Mouse (Mus musculus): ENCODE measurements around the gene Zfp668. TPM values are rescaled to one million over a fixed set of nuclear protein-coding genes. Genes with fewer than 3 reads are reported as not detected.

The Zfp668 gene
- 11.5 and 11.9 TPM in 2 replicates for polyA plus RNA-seq (2015; fragmentation: Nextera tagmentation; extraction: Ambion mirVana)

- Histone ChIP-seq H3K9ac (ENCODE audit: low read length) (peak within 1 kb of the TSS; percentile 95), H3K4me2 (ENCODE audit: low read depth, low read length) (peak within 1 kb of the TSS; percentile 85), H3K27me3 (ENCODE audit: control insufficient read depth, insufficient read depth, low read length) (no peaks in the 10 kb centered on the region), H3K27ac (ENCODE audit: low read length) (peak within 1 kb of the TSS; percentile 98), H3K4me3 (replicated peaks; ENCODE audit: low read length) (peak within 1 kb of the TSS; percentile 96), H3K4me1 (ENCODE audit: control insufficient read depth, insufficient read depth, low read length) (peaks cover 17% of the 10 kb centered on the region), H3K36me3 (ENCODE audit: control insufficient read depth, insufficient read depth, low read length) (peaks cover 32% of the 10 kb centered on the region), H3K9me3 (replicated peaks; ENCODE audit: control insufficient read depth, low read length) (no peaks in the 10 kb centered on the region)
- under 1% methylated on average over 60 of the region's 60 CpGs for WGBS
- peak; percentile 70 for ATAC-seq (ENCODE audit: insufficient read depth, low FRiP score)
Observed at GRCm38 (mm10) chr7:127876467-127877348, at the start of gene Zfp668. Gene Zfp668 (minus strand): TSS chr7:127876828.

GRCm38 (mm10) chr7:127926066-127926465, 49.4 kb upstream of the Zfp668 start:
- peaks cover 6% of the 10 kb centered on the region for H3K36me3 ChIP-seq (ENCODE audit: control insufficient read depth, insufficient read depth, low read length)
- ATAC-seq (ENCODE audit: insufficient read depth, low FRiP score), result no peak
- peak overlapping the region; percentile 95 for H3K27ac ChIP-seq (ENCODE audit: low read length)
- peak overlapping the region; percentile 43; the same call in 1 of the 2 replicates for H3K4me2 ChIP-seq (ENCODE audit: low read depth, low read length)
- H3K4me3 ChIP-seq (replicated peaks; ENCODE audit: low read length), result no peak overlapping the region
- H3K4me1 ChIP-seq (ENCODE audit: control insufficient read depth, insufficient read depth, low read length), result peaks cover 6% of the 10 kb centered on the region
- peak overlapping the region; percentile 58 for H3K9ac ChIP-seq (ENCODE audit: low read length)
- no peaks in the 10 kb centered on the region for H3K9me3 ChIP-seq (replicated peaks; ENCODE audit: control insufficient read depth, low read length)
- no peaks in the 10 kb centered on the region for H3K27me3 ChIP-seq (ENCODE audit: control insufficient read depth, insufficient read depth, low read length)
- 71% methylated on average over 8 of the region's 8 CpGs for WGBS

GRCm38 (mm10) chr7:127925252-127925651, 48.6 kb upstream of the Zfp668 start:
- Histone ChIP-seq H3K4me1 (ENCODE audit: control insufficient read depth, insufficient read depth, low read length) (peaks cover 5% of the 10 kb centered on the region), H3K4me2 (ENCODE audit: low read depth, low read length) (peak overlapping the region; percentile 43; the same call in 1 of the 2 replicates)
- WGBS, result 51% methylated on average over 5 of the region's 5 CpGs

GRCm38 (mm10) chr7:127923714-127924113, 47.1 kb upstream of the Zfp668 start:
- Histone ChIP-seq H3K4me3 (replicated peaks; ENCODE audit: low read length) (no peak overlapping the region), H3K9me3 (replicated peaks; ENCODE audit: control insufficient read depth, low read length) (no peaks in the 10 kb centered on the region), H3K27ac (ENCODE audit: low read length) (peak overlapping the region; percentile 79), H3K9ac (ENCODE audit: low read length) (peak overlapping the region; percentile 40; the same call in 1 of the 2 replicates), H3K4me2 (ENCODE audit: low read depth, low read length) (no peak overlapping the region), H3K27me3 (ENCODE audit: control insufficient read depth, insufficient read depth, low read length) (no peaks in the 10 kb centered on the region), H3K36me3 (ENCODE audit: control insufficient read depth, insufficient read depth, low read length) (peaks cover 6% of the 10 kb centered on the region), H3K4me1 (ENCODE audit: control insufficient read depth, insufficient read depth, low read length) (peaks cover 5% of the 10 kb centered on the region)
- no peak for ATAC-seq (ENCODE audit: insufficient read depth, low FRiP score)
- 70% methylated on average over 5 of the region's 5 CpGs for WGBS

More at GRCm38 (mm10) chr7:127925252-127925651, 48.6 kb upstream of the Zfp668 start:
- no peaks in the 10 kb centered on the region for H3K27me3 ChIP-seq (ENCODE audit: control insufficient read depth, insufficient read depth, low read length)
- H3K9ac ChIP-seq (ENCODE audit: low read length), result peak overlapping the region; percentile 58; the same call in 1 of the 2 replicates
- peak; percentile 85 for ATAC-seq (ENCODE audit: insufficient read depth, low FRiP score)
- H3K4me3 ChIP-seq (replicated peaks; ENCODE audit: low read length), result no peak overlapping the region
- H3K36me3 ChIP-seq (ENCODE audit: control insufficient read depth, insufficient read depth, low read length), result peaks cover 6% of the 10 kb centered on the region
- no peaks in the 10 kb centered on the region for H3K9me3 ChIP-seq (replicated peaks; ENCODE audit: control insufficient read depth, low read length)
- peak overlapping the region; percentile 95 for H3K27ac ChIP-seq (ENCODE audit: low read length)

- H3K4me2 ChIP-seq (ENCODE audit: low read depth, low read length), result no peak overlapping the region
- H3K36me3 ChIP-seq (ENCODE audit: control insufficient read depth, insufficient read depth, low read length), result peaks cover 6% of the 10 kb centered on the region
- H3K4me3 ChIP-seq (replicated peaks; ENCODE audit: low read length), result no peak overlapping the region
- 57% methylated on average over 6 of the region's 6 CpGs for WGBS
- H3K27me3 ChIP-seq (ENCODE audit: control insufficient read depth, insufficient read depth, low read length), result no peaks in the 10 kb centered on the region
- peaks cover 5% of the 10 kb centered on the region for H3K4me1 ChIP-seq (ENCODE audit: control insufficient read depth, insufficient read depth, low read length)
- H3K27ac ChIP-seq (ENCODE audit: low read length), result peak overlapping the region; percentile 79
- H3K9me3 ChIP-seq (replicated peaks; ENCODE audit: control insufficient read depth, low read length), result no peaks in the 10 kb centered on the region
- H3K9ac ChIP-seq (ENCODE audit: low read length), result no peak overlapping the region
- no peak for ATAC-seq (ENCODE audit: insufficient read depth, low FRiP score)
Observed at GRCm38 (mm10) chr7:127922451-127923275, 46.0 kb upstream of the Zfp668 start.

GRCm38 (mm10) chr7:127921516-127921915, 44.9 kb upstream of the Zfp668 start:
- H3K4me2 ChIP-seq (ENCODE audit: low read depth, low read length), result no peak overlapping the region
- H3K4me1 ChIP-seq (ENCODE audit: control insufficient read depth, insufficient read depth, low read length), result peaks cover 5% of the 10 kb centered on the region
- no peak overlapping the region for H3K9ac ChIP-seq (ENCODE audit: low read length)
- 59% methylated on average over 8 of the region's 8 CpGs for WGBS
- no peaks in the 10 kb centered on the region for H3K9me3 ChIP-seq (replicated peaks; ENCODE audit: control insufficient read depth, low read length)
- no peak overlapping the region for H3K4me3 ChIP-seq (replicated peaks; ENCODE audit: low read length)
- H3K36me3 ChIP-seq (ENCODE audit: control insufficient read depth, insufficient read depth, low read length), result peaks cover 5% of the 10 kb centered on the region
- H3K27me3 ChIP-seq (ENCODE audit: control insufficient read depth, insufficient read depth, low read length), result no peaks in the 10 kb centered on the region
- no peak for ATAC-seq (ENCODE audit: insufficient read depth, low FRiP score)
- no peak overlapping the region for H3K27ac ChIP-seq (ENCODE audit: low read length)

- Histone ChIP-seq H3K9me3 (replicated peaks; ENCODE audit: control insufficient read depth, low read length) (no peaks in the 10 kb centered on the region), H3K4me2 (ENCODE audit: low read depth, low read length) (no peak overlapping the region), H3K9ac (ENCODE audit: low read length) (no peak overlapping the region), H3K4me3 (replicated peaks; ENCODE audit: low read length) (no peak overlapping the region), H3K36me3 (ENCODE audit: control insufficient read depth, insufficient read depth, low read length) (peaks cover 8% of the 10 kb centered on the region; the same call in 1 of the 2 replicates), H3K27ac (ENCODE audit: low read length) (no peak overlapping the region), H3K27me3 (ENCODE audit: control insufficient read depth, insufficient read depth, low read length) (no peaks in the 10 kb centered on the region), H3K4me1 (ENCODE audit: control insufficient read depth, insufficient read depth, low read length) (peaks cover 5% of the 10 kb centered on the region)
- 74% methylated on average over 7 of the region's 7 CpGs for WGBS
- no peak for ATAC-seq (ENCODE audit: insufficient read depth, low FRiP score)
Observed at GRCm38 (mm10) chr7:127919290-127919689, 42.7 kb upstream of the Zfp668 start.

- H3K4me3 ChIP-seq (replicated peaks; ENCODE audit: low read length), result no peak overlapping the region
- peaks cover 8% of the 10 kb centered on the region; the same call in 1 of the 2 replicates for H3K36me3 ChIP-seq (ENCODE audit: control insufficient read depth, insufficient read depth, low read length)
- H3K4me1 ChIP-seq (ENCODE audit: control insufficient read depth, insufficient read depth, low read length), result peaks cover 6% of the 10 kb centered on the region; the same call in 1 of the 2 replicates
- no peak for ATAC-seq (ENCODE audit: insufficient read depth, low FRiP score)
- H3K9ac ChIP-seq (ENCODE audit: low read length), result no peak overlapping the region
- no peaks in the 10 kb centered on the region for H3K27me3 ChIP-seq (ENCODE audit: control insufficient read depth, insufficient read depth, low read length)
- H3K27ac ChIP-seq (ENCODE audit: low read length), result no peak overlapping the region
- no peak overlapping the region for H3K4me2 ChIP-seq (ENCODE audit: low read depth, low read length)
- WGBS, result 56% methylated on average over 3 of the region's 3 CpGs
- no peaks in the 10 kb centered on the region for H3K9me3 ChIP-seq (replicated peaks; ENCODE audit: control insufficient read depth, low read length)
Observed at GRCm38 (mm10) chr7:127918203-127918602, 41.6 kb upstream of the Zfp668 start.

Measured in stomach, embryonic 16.5 days (tissue).